ENCODE assay signal across 15 mouse cellular contexts in the genomic region with DNA sequence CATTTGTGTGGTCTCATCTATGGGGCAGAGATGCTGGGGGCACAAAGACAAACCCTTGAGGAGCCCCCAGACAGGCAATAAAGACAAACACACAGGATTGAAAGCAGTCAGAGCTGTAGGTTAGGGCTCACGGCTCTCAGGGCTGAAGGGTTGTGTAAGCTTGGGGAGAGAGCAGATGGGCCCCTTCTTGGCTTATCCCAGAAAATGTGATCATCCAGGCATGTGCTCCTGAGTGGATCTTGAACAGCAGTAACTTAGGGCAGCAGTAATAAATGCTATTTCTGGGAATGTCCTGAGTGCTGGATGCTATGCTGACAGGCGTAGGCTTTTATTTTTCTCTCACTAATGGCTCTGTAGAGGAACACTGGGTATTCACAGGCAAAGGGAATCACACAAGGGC. TPM values are rescaled to one million over a fixed set of nuclear protein-coding genes. Genes with fewer than 3 reads are reported as not detected.
A peak's percentile ranks its signal among the peaks of the same experiment; 100 is the strongest.
DNase-seq lines count a peak whose midpoint lies in the region; ATAC-seq and TF ChIP-seq lines count a peak whose summit lies in the region.
"Had no signal": no experiment of that assay in that cellular context is flagged by ENCODE, and none has a peak within 500 bp of the region (broad histone marks: within the 10 kb centered on the region; RNA-seq: fewer than 3 reads in every experiment).

No protein-coding gene starts in this region.

- H3K27me3 ChIP-seq in neural tube, embryonic 11.5 days (ENCODE audit: control insufficient read depth, insufficient read depth, low read length) = no peaks in the 10 kb centered on the region
- no peaks in the 10 kb centered on the region for H3K27me3 ChIP-seq in neural tube, embryonic 15.5 days (replicated peaks)
- no peaks in the 10 kb centered on the region for H3K27me3 ChIP-seq in intestine, embryonic 16.5 days (replicated peaks; ENCODE audit: control insufficient read depth, insufficient read depth, low read length)
- H3K27me3 ChIP-seq: heart, embryonic 12.5 days; hindbrain, embryonic 15.5 days had no signal

- no peaks in the 10 kb centered on the region for H3K4me1 ChIP-seq in neural tube, embryonic 11.5 days (ENCODE audit: control insufficient read depth, insufficient read depth, low read length)
- H3K4me1 ChIP-seq in neural tube, embryonic 15.5 days = no peaks in the 10 kb centered on the region
- peaks cover 48% of the 10 kb centered on the region for H3K4me1 ChIP-seq in intestine, embryonic 16.5 days (ENCODE audit: control insufficient read depth, insufficient read depth, low read length)
- H3K4me1 ChIP-seq: hindbrain, embryonic 15.5 days had no signal

- intact Hi-C loops in gastrocnemius, adult 2 months (cut with DNase I) = no loop called here
- intact Hi-C loops in gastrocnemius, postnatal 36 days (cut with DNase I) = no loop called here

- WGBS in neural tube, embryonic 11.5 days = 82% methylated on average over 2 of the region's 2 CpGs
- WGBS in neural tube, embryonic 15.5 days = 86% methylated on average over 2 of the region's 2 CpGs
- 79% methylated on average over 2 of the region's 2 CpGs for WGBS in intestine, embryonic 16.5 days

- peaks cover 5% of the 10 kb centered on the region for H3K36me3 ChIP-seq in neural tube, embryonic 11.5 days (ENCODE audit: control insufficient read depth, insufficient read depth, low read length)
- peaks cover 55% of the 10 kb centered on the region for H3K36me3 ChIP-seq in neural tube, embryonic 15.5 days
- H3K36me3 ChIP-seq in intestine, embryonic 16.5 days (ENCODE audit: control insufficient read depth, insufficient read depth, low read length) = peaks cover 9% of the 10 kb centered on the region; the same call in 1 of the 2 replicates

- no peaks in the 10 kb centered on the region for H3K9me3 ChIP-seq in neural tube, embryonic 11.5 days (ENCODE audit: control insufficient read depth, low read length)
- H3K9me3 ChIP-seq in neural tube, embryonic 15.5 days (replicated peaks) = no peaks in the 10 kb centered on the region
- H3K9me3 ChIP-seq in intestine, embryonic 16.5 days (ENCODE audit: control insufficient read depth, low read length) = no peaks in the 10 kb centered on the region
- H3K9me3 ChIP-seq: heart, embryonic 12.5 days; hindbrain, embryonic 15.5 days had no signal

- H3K27ac ChIP-seq in gastrocnemius, adult 2 months = no peak overlapping the region
- no peak overlapping the region for H3K27ac ChIP-seq in neural tube, embryonic 11.5 days (ENCODE audit: low read depth, low read length)
- H3K27ac ChIP-seq in neural tube, embryonic 15.5 days (replicated peaks) = no peak overlapping the region
- H3K27ac ChIP-seq in intestine, embryonic 16.5 days (ENCODE audit: low read length) = peak overlapping the region; percentile 33; the same call in 1 of the 2 replicates
- H3K27ac ChIP-seq: hindbrain, embryonic 15.5 days had no signal

- no peak for TF ChIP-seq CTCF in gastrocnemius, adult 2 months (IDR thresholded peaks at IDR 0.05)

- peak; percentile 11 for DNase-seq in gastrocnemius, adult 2 months
- no peak for DNase-seq in gastrocnemius, postnatal 36 days
- peak; percentile 0 for DNase-seq in neural tube, embryonic 11.5 days (ENCODE audit: low spot score)
- DNase-seq in thymus, postnatal 14 days = no peak
- DNase-seq in spleen, adult 18-20 months = no peak
- DNase-seq: adrenal gland, adult 2 months; adrenal gland, postnatal 25 days; cerebellum, adult 2 months; gastrocnemius, postnatal 14 days; heart, postnatal 36 days; kidney, adult 18-20 months had no signal

- H3K9ac ChIP-seq in neural tube, embryonic 11.5 days (ENCODE audit: low read length) = no peak overlapping the region
- no peak overlapping the region for H3K9ac ChIP-seq in neural tube, embryonic 15.5 days (replicated peaks)
- no peak overlapping the region for H3K9ac ChIP-seq in intestine, embryonic 16.5 days (ENCODE audit: low read depth, low read length)
- H3K9ac ChIP-seq: heart, embryonic 12.5 days; hindbrain, embryonic 15.5 days had no signal

- ATAC-seq in neural tube, embryonic 11.5 days (ENCODE audit: insufficient read depth, low FRiP score, low TSS enrichment) = no peak
- no peak for ATAC-seq in neural tube, embryonic 15.5 days (ENCODE audit: low FRiP score)
- peak; percentile 6; the same call in 1 of the 2 replicates for ATAC-seq in intestine, embryonic 16.5 days

- no peak overlapping the region for H3K4me3 ChIP-seq in gastrocnemius, adult 2 months
- H3K4me3 ChIP-seq in neural tube, embryonic 11.5 days (ENCODE audit: low read depth, low read length) = no peak overlapping the region
- no peak overlapping the region for H3K4me3 ChIP-seq in neural tube, embryonic 15.5 days (replicated peaks)
- no peak overlapping the region for H3K4me3 ChIP-seq in intestine, embryonic 16.5 days (ENCODE audit: low read length)
- H3K4me3 ChIP-seq: heart, embryonic 12.5 days; hindbrain, embryonic 15.5 days had no signal

- no peak overlapping the region for H3K4me2 ChIP-seq in neural tube, embryonic 11.5 days (ENCODE audit: low read depth)
- H3K4me2 ChIP-seq in neural tube, embryonic 15.5 days = no peak overlapping the region
- no peak overlapping the region for H3K4me2 ChIP-seq in intestine, embryonic 16.5 days (ENCODE audit: low read depth, low read length)
- H3K4me2 ChIP-seq: heart, embryonic 12.5 days; hindbrain, embryonic 15.5 days had no signal

RNA-seq across cellular contexts. Expression of a gene that starts 20.8 kb away (rescaled TPM):
- total RNA-seq in gastrocnemius, adult 2 months (2021) = 10 to 100 TPM; 23.3 to 29.7 TPM
- total RNA-seq in gastrocnemius, postnatal 36 days (2021) = 10 to 100 TPM; 27.2 to 29.6 TPM
- polyA plus RNA-seq in neural tube, embryonic 11.5 days (2014; fragmentation: Nextera tagmentation; extraction: Ambion mirVana) = 5.8 and 7.9 TPM in 2 replicates
- polyA plus RNA-seq in neural tube, embryonic 15.5 days (2015; fragmentation: Nextera tagmentation; extraction: Ambion mirVana) = 19.7 and 24.3 TPM in 2 replicates
- polyA plus RNA-seq in intestine, embryonic 16.5 days (2015; fragmentation: Nextera tagmentation; extraction: Ambion mirVana) = 34.4 and 36.8 TPM in 2 replicates

RNA-seq across cellular contexts. Expression of a gene that starts 31.4 kb away (rescaled TPM):
- under 1 TPM; 0.36 to 0.59 TPM for total RNA-seq in gastrocnemius, adult 2 months (2021)
- under 1 TPM; 0.57 to 0.69 TPM for total RNA-seq in gastrocnemius, postnatal 36 days (2021)
- 10.9 and 15.7 TPM in 2 replicates for polyA plus RNA-seq in neural tube, embryonic 11.5 days (2014; fragmentation: Nextera tagmentation; extraction: Ambion mirVana)
- polyA plus RNA-seq in neural tube, embryonic 15.5 days (2015; fragmentation: Nextera tagmentation; extraction: Ambion mirVana) = 19.5 and 21.6 TPM in 2 replicates
- polyA plus RNA-seq in intestine, embryonic 16.5 days (2015; fragmentation: Nextera tagmentation; extraction: Ambion mirVana) = 1.1 and 1.3 TPM in 2 replicates

RNA-seq across cellular contexts. Expression of a gene that starts 31.6 kb away (rescaled TPM):
- total RNA-seq in gastrocnemius, adult 2 months (2021) = 10 to 100 TPM; 28.5 to 30.8 TPM
- 10 to 100 TPM; 24.4 to 28.3 TPM for total RNA-seq in gastrocnemius, postnatal 36 days (2021)
- polyA plus RNA-seq in neural tube, embryonic 11.5 days (2014; fragmentation: Nextera tagmentation; extraction: Ambion mirVana) = 346 and 359 TPM in 2 replicates
- polyA plus RNA-seq in neural tube, embryonic 15.5 days (2015; fragmentation: Nextera tagmentation; extraction: Ambion mirVana) = 146 and 191 TPM in 2 replicates
- polyA plus RNA-seq in intestine, embryonic 16.5 days (2015; fragmentation: Nextera tagmentation; extraction: Ambion mirVana) = 212 and 244 TPM in 2 replicates

Comparison
In these comparisons a context has a peak if more than half of its experiments do, and no peak if none do; other contexts are left out.
1. DNase-seq: peak in gastrocnemius, adult 2 months (single experiment) and neural tube, embryonic 11.5 days (single experiment); none in gastrocnemius, postnatal 36 days (0 of 2), thymus, postnatal 14 days (single experiment) and spleen, adult 18-20 months (0 of 2).